Mouse (Mus musculus) naive thymus-derived CD4-positive, alpha-beta T cell, adult 2 months (primary cell): ENCODE data around the gene Gm28308.

ENCODE experiments used
- DNase-seq: peaks from one replicate; pipeline ENCODE4 v3.0.0-alpha.2; 2011; ENCODE audit warnings: low read depth

Gm28308 gene

GRCm38 (mm10) chr6:52183311-52184080 is 29.6 kb downstream of the Gm28308 start:
- no peak for DNase-seq

- no peak for DNase-seq
Measured at GRCm38 (mm10) chr6:52182793-52183192, 30.3 kb downstream of the Gm28308 start.

- DNase-seq, result no peak
Measured at GRCm38 (mm10) chr6:52182030-52182429, 31.1 kb downstream of the Gm28308 start.

GRCm38 (mm10) chr6:52180726-52181125 is 32.4 kb downstream of the Gm28308 start:
- DNase-seq, result no peak

- no peak for DNase-seq
Measured at GRCm38 (mm10) chr6:52180213-52180710, 32.9 kb downstream of the Gm28308 start.

- no peak for DNase-seq
Measured at GRCm38 (mm10) chr6:52179690-52180089, 33.4 kb downstream of the Gm28308 start.

- no peak for DNase-seq
Measured at GRCm38 (mm10) chr6:52178918-52179665, 34.0 kb downstream of the Gm28308 start.

GRCm38 (mm10) chr6:52177806-52178205 is 35.3 kb downstream of the Gm28308 start:
- no peak for DNase-seq

- DNase-seq, result no peak
Measured at GRCm38 (mm10) chr6:52177061-52177735, 35.9 kb downstream of the Gm28308 start, which contains the start of gene 5730596B20Rik. Gene 5730596B20Rik (plus strand): TSS chr6:52177498.

GRCm38 (mm10) chr6:52176391-52176790 is 36.7 kb downstream of the Gm28308 start:
- DNase-seq, result no peak

GRCm38 (mm10) chr6:52175864-52176263 is 37.3 kb downstream of the Gm28308 start:
- no peak for DNase-seq

GRCm38 (mm10) chr6:52174968-52175751 is 38.0 kb downstream of the Gm28308 start:
- no peak for DNase-seq

- no peak for DNase-seq
Measured at GRCm38 (mm10) chr6:52173648-52174047, 39.5 kb downstream of the Gm28308 start.

- no peak for DNase-seq
Measured at GRCm38 (mm10) chr6:52172501-52172900, 40.6 kb downstream of the Gm28308 start.

GRCm38 (mm10) chr6:52171938-52172337 is 41.2 kb downstream of the Gm28308 start:
- DNase-seq, result no peak

GRCm38 (mm10) chr6:52171331-52171730 is 41.8 kb downstream of the Gm28308 start:
- DNase-seq, result no peak

- no peak for DNase-seq
Measured at GRCm38 (mm10) chr6:52170898-52171223, 42.3 kb downstream of the Gm28308 start.

- DNase-seq, result no peak
Measured at GRCm38 (mm10) chr6:52170166-52170897, 42.8 kb downstream of the Gm28308 start.

- DNase-seq, result no peak
Measured at GRCm38 (mm10) chr6:52169499-52170165, 43.5 kb downstream of the Gm28308 start.
